Mouse (Mus musculus): ENCODE results near the gene Hspd1. TPM values are rescaled to one million over a fixed set of nuclear protein-coding genes. Genes with fewer than 3 reads are reported as not detected.
"Not testable (repeated sequence)": the region's sequence is repeated elsewhere in the genome, so short reads cannot be mapped to it uniquely, and the experiment has no call there.

The Hspd1 gene
- total RNA-seq (2021): 100 to 1,000 TPM; 172 TPM
- long read RNA-seq, experiment 1, transcript Hspd1-201 (12 exons, 2,423 nt): major isoform, 151 of 275 reads
- long read RNA-seq, experiment 1, partial matches to known transcripts: 11 of 275 reads
- long read RNA-seq, experiment 1, other reads (novel, unspliced or antisense): 113 of 275 reads
- long read RNA-seq, experiment 2, transcript Hspd1-201 (12 exons, 2,423 nt): major isoform, 136 of 226 reads
- long read RNA-seq, experiment 2, partial matches to known transcripts: 9 of 226 reads
- long read RNA-seq, experiment 2, other reads (novel, unspliced or antisense): 81 of 226 reads

DNA sequence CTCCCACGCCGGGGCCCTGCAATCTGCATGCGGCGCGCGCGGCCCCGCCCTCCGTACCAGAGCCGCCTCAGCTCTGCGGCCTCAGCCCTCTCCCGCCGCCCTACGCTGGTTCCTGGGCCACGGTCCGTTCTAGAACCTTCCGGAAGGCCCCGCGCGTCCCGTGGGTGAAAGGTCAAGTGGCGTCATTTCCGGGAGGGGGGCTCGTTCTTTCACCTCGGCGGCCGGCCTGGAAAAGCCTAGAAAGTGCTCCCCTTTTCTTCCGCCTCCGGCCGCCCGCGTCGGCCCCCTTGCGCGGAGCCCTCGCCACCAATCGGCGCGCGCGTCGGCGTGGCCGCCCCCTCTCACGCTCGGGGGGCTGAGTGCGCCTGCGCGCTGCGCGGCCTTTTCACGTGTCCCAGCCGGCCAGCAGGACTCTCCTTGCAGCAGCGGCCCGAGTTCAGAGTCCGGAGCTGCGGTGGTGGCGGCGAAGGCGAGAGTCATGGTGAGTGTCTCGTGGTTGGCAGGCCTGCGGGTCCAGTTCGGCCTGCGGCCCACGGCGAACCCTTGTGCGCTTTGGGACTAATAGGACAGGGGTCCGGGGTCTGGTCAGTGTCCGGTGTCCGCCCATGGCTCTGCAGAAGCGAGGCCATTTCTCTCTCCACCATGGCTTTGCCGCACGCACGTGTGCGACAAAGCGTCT is at the start of gene Hspd1, which contains the start of gene Hspe1:
Hspd1 (minus strand) TSS at position 312 of the 679 bp plus-strand sequence.
Hspe1 (plus strand) TSS at position 201 of the 679 bp plus-strand sequence.
- intact Hi-C loops (cut with DNase I): loop anchor here (2.0 kb wide), 1 partner anchor 43 kb away; the partner anchor contains the start of gene Mob4
- peak; percentile 98 for DNase-seq (ENCODE audit: low spot score in 2 of 2)

DNA sequence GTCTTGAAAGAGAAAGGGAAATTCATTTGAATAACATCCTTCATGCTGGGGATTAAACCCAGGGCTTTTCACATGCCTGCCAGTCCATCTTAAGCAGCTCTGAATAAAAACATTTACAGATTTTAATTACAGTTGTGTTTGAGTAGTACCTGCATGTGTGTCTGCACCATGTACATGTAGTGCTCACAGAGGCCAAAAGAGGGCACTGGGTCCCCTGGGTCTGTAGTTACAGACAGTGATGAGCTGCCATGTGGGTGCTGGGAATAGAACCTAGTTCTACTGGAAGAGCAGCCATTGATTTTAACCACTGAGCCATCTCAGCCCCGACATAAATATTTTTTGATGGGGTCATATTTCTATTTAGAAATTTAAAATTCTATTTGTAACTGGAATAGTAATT is 47.8 kb upstream of the Hspd1 start:
- intact Hi-C loops (cut with DNase I): no loop called here
- DNase-seq (ENCODE audit: low spot score in 2 of 2): no peak

DNA sequence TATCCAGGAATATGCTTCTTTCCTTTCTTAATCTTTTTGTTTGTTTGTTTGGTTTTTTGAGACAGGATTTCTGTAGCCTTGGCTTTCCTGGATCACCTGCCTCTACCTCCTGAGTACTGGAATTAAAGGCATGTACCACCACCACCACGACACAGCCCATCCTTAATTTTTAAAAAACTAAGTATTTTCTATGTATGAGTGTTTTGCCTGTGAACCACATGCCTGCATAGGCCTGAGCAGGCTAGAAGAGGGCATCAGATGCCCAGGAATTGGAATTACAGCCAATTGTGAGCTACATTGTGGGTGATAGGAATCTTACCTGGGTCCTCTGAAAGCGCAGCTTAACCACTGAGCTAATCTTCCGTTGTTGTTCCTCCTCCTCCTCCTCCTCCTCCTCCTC is 46.3 kb upstream of the Hspd1 start:
- intact Hi-C loops (cut with DNase I): no loop called here

DNA sequence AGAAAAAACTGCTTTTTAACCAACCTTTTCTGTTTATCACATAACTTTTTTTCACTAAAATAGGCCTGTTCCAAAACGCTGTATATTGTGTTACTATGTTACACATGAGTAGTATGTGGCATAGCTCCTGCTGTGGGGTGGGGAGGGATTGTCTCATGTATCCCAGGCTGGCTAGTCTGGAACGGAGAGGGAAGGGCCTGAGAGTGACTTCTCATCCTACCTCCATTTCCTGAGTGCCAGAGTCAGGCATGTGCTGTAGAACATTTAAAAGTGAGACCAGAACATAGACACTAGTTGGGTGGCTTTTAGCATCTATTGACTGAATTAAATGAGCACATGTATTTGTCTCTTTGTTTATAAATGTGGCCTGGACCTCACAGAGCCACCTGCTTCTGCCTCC is 45.1 kb upstream of the Hspd1 start:
- intact Hi-C loops (cut with DNase I): no loop called here
- DNase-seq (ENCODE audit: low spot score in 2 of 2): no peak

More for the DNA sequence above, 46.3 kb upstream of the Hspd1 start:
- DNase-seq (ENCODE audit: low spot score in 2 of 2): no peak

DNA sequence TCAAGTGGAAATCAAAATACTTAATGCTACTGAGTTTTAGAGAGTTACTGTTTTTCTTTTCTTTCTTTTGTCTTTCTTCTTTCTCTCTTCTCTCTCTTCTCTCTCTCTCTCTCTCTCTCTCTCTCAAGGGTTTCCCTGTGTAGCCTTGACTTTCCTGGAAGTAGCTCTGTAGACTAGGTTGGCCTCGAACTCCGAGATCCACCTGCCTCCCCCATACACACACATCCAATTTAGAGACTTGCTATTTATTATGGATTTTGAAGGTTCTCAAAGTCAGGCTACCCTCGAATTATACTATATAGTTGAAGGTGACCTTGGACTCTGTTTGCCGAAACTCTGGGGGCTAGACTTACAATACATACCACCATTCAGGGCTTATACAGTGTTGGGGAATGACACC is 44.3 kb upstream of the Hspd1 start:
- intact Hi-C loops (cut with DNase I): no loop called here

DNA sequence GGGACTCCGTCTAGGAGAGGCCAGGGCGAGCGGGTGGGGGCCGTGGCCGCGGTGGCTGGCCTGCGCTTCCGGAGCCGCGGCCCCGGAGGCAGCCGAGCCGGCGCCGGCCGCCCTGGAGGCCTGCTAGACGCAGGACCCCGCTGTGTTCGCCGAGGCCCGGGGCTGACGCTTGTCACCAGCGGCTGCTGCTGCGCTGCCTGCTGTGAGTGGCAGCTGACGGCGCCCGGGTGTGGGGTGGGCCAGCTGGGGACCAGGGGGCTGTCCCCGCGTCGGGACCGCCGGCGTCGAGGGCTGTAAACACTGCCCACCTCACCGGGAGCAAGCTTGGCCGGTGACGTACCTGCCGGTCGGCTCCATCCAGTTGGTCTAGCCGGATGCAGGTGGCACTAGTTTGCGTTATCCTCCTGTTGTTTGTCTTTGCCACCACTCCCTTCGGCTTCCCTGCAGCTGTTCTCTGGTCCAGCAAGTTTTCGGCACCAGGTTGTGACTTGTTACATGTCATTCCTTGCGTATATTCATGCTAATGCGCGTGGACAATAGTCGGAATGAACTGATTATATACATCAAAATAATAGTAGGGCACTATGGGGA is 43.5 kb upstream of the Hspd1 start:
- peak in 1 of 2 experiments; percentile 33 for DNase-seq (ENCODE audit: low spot score in 2 of 2)
- intact Hi-C loops (cut with DNase I): loop anchor here (2.0 kb wide), 2 partner anchors 43 to 79 kb away; partner anchors contain the start of genes Coq10b, Hspd1 and Hspe1

More for the DNA sequence above, 44.3 kb upstream of the Hspd1 start:
- no peak for DNase-seq (ENCODE audit: low spot score in 2 of 2)

DNA sequence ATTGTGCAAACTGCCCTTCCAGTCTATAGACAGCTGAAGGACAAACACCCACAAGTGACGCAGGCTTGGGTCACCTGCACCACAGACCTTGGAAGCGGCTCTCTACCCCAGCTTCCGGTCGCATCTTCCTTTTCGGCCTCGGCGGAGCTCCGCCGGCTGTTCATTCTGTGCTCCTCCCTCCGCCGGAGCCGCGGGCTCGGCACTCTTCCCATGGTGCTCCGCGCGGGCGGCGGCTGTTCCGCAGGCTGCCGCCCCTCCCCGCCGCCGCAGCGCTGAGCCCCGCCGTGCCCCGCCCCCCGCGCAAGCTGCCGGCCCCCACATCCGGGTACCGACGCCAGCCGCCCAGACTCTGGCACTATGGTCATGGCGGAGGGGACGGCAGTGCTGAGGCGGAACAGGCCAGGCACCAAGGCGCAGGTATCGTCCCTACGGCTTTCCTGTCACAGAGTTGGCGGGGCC is 42.9 kb upstream of the Hspd1 start, which contains the start of gene Mob4:
Mob4 (plus strand) TSS at position 289 of the 459 bp plus-strand sequence.
- intact Hi-C loops (cut with DNase I): loop anchor here (2.0 kb wide), 2 partner anchors 42 to 78 kb away; partner anchors contain the start of genes Coq10b, Hspd1 and Hspe1
- peak; percentile 91 to 93 for DNase-seq (ENCODE audit: low spot score in 2 of 2)

DNA sequence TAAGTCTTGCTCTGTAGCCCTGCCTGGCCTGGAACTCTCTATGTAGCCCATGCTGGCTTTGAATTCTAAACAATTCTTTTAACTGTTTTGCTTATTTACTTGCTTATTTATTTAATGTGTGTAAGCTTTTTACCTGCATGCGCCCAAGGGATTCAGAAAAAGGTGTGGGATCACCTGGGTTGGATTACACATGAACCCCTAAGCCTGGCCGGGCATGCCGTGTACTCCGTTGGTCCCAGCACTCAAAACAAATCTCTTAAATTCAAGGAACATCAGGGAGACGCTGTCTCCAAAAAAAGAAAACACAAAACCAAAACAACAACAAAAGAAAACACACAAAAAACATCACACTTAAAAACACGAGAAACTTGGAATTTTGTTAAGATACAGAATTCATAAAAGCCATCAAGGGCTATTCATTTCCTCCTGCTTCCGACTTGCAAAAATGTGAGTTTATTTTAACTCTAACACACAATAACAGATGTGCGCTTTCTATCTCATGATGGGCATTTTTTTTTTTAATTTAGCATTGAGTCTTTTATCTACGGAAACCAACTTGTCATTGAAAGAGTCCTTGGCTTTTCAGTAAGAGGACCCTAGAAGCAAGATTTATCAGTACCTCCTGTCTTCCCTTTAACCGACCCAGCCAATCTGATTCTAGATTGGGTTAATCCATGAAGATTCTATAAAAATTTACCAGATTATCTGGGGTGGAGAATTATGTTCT is 42.3 kb upstream of the Hspd1 start:
- DNase-seq (ENCODE audit: low spot score in 2 of 2): no peak
- intact Hi-C loops (cut with DNase I): loop anchor here (2.0 kb wide), 2 partner anchors 42 to 78 kb away; partner anchors contain the start of genes Coq10b, Hspd1 and Hspe1

DNA sequence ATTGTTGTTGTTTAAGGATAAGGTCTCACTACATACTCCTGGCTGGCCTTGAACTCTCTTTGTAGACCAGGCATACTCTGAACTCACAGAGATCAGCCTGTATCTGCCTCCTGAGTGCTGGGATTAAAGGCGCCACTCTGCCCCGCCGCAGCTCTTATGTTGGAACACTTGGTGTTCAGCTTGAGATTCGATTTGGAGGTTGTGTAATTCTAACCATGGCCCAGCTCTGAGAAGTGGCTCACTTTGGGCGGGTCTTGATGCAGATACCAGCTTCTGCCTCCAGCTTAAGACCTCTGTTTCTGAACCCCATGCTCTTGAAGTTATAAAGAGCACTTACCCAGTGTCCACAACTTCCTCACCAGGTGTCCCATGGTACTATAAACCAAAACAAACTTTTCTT is 41.7 kb upstream of the Hspd1 start:
- intact Hi-C loops (cut with DNase I): loop anchor here (2.0 kb wide), 2 partner anchors 41 to 77 kb away; partner anchors contain the start of genes Coq10b, Hspd1 and Hspe1

DNA sequence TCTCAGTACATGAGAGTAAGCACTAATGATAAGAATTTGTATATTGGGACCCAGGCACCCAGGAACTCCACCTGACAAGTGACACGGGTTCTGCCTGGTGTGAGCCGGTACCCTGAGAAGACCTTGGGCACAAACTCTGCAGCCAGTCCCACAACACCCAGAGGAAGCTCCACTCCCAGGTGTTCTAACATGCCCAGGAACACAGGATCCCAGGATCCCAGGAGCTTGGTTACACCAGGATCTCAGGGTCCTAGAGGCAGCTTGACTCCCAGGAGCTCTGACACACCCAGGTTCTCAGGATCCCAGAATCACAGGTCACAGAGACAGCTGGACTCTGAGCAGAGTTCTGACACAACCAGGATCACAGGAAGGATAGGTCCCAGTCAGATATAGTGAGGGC is 36.1 kb upstream of the Hspd1 start:
- intact Hi-C loops (cut with DNase I): not testable (repeated sequence)

More for the DNA sequence above, 41.7 kb upstream of the Hspd1 start:
- no peak for DNase-seq (ENCODE audit: low spot score in 2 of 2)

DNA sequence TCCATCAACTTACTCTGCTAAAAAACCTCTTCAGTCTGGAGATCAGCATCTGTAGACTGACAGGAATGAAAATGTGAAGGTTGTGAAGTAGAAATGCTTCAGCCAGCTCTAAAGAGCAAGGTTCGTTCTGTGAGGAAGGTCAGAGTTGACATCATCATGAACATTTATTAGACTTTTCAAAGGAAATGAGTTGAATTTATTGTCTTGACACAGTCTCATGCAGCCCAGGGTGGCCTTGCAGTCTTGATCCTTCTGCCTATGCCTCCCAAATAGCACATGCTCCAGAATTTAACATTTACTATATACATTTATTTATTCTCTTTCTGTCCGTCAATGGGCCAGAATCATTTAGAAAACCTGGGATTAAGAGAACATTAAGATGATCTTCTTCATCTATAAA is 35.5 kb upstream of the Hspd1 start:
- intact Hi-C loops (cut with DNase I): no loop called here
- DNase-seq (ENCODE audit: low spot score in 2 of 2): no peak

More for the DNA sequence above, 36.1 kb upstream of the Hspd1 start:
- not testable (repeated sequence) for DNase-seq (ENCODE audit: low spot score in 2 of 2)

DNA sequence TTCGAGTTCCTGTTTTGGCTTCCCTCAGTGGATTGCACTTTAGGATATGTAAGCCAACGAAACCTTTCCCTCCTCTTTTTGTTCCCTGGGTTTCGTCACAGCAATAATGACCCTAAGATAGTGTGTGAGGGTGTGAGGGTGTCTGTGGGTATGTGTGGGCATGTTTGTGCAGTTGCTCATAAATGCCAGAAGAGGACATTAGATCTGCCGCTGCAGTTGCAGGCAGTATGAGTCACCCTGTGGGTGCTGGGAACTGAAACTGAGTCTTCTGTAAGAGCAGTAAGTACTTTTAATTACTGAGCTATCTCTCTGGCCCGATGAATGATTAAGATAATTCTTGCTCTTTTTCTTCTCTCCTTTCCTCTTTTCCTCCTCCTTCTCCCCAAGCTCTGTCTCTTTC is 35.0 kb upstream of the Hspd1 start:
- intact Hi-C loops (cut with DNase I): no loop called here
- no peak for DNase-seq (ENCODE audit: low spot score in 2 of 2)

DNA sequence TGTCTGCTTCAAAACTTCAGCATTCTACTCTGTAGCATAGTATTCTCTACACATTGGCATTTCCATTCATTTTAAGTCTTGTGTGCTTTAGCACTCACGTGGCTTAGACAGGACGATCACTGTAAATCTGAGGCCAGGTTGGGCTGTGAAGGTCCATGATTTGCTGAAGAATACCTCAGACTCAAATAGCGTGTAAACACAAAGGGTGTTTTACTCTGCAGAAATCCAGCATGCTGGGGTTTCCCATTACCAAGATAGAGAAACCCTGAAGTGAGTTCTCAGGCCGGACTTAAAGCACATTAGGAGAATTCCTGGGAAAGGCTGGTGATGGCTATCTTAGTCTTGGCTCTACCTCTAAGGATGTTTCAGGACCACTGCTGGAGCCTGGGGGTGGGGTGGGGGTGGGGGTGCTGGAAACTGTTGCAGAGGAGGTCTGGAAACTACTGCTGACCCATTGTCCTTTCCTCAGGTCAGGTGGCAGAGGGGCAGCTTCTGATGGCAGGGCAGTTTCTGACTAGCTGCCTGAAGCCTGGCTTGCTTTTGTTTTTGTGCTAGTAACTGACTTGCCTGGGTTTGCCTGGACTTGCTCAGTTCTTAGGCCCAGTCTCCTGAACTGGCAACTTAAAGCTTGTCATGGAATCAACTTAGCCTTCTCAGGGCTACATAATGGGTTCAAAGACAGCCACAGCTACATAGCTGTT is 21.2 kb upstream of the Hspd1 start:
- intact Hi-C loops (cut with DNase I): no loop called here
- DNase-seq (ENCODE audit: low spot score in 2 of 2): no peak

DNA sequence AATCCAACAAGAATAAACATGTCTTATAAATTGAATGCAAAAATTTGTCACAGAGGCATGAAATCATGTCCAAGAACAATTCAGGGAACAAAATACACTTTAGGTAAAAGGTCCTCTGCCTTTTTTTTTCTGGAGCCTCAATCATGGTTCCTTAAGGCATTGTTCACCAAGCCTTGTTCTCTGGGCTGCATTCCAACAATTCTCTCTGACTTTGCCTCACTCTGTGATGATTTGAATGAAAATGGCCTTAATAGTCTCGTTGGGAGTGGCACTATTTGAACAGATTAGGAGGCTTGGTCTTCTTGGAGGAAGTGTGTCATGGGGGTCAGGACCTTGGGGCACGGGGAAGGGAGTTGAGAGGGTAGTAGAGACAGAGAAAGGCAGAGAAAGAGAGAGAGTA is 20.4 kb upstream of the Hspd1 start:
- intact Hi-C loops (cut with DNase I): no loop called here

DNA sequence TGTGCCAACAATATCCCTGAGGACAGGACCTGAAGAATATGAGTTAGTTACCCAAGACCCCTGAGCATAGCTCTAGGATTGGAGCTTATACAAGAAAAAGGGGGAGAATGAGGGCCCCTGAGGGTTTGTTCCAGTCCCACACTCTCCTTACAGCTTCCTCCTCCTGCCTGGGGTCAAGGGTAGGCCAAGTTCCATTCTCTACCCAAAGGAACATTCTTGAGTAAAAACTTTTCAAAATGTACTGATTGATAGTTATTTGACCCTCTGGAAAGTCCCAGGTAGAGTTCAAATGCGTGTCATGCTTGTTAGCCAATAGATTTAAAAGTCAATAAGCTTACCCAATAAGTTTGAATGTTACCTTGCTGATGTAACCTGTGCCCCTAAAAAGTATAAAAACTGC is 19.6 kb upstream of the Hspd1 start:
- intact Hi-C loops (cut with DNase I): no loop called here
- no peak for DNase-seq (ENCODE audit: low spot score in 2 of 2)

More for the DNA sequence above, 20.4 kb upstream of the Hspd1 start:
- DNase-seq (ENCODE audit: low spot score in 2 of 2): no peak

DNA sequence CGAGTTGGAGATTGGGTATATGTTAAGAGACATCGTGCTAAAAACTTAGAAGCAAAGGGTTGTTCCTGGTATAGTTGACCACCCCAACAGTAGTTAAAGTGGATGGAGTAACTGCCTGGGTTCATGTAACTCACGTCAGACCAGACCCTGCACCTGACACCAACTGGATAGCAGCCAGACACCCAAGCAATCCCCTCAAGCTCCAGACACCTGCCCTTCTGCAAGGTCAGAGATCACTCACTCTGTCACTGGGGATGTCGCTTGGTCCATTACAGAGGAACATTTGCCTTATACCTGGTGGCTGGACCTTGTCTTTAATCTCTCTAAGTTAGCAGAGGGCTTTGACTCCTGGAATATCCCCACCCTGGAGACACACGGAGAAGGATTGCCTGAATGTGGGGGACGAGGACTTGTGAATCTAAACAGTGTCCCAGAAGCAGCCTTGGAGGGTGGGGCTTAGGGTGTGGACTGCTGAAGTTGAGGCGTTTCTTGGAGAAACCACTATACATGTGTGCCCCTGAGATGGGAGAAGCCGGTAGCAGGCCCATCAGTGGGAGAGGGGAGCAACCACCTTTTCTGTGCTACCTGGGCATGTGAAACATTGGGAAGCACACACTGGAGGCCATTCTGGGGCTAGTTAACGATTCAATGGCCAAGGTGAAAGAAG is 19.0 kb upstream of the Hspd1 start:
- intact Hi-C loops (cut with DNase I): no loop called here

DNA sequence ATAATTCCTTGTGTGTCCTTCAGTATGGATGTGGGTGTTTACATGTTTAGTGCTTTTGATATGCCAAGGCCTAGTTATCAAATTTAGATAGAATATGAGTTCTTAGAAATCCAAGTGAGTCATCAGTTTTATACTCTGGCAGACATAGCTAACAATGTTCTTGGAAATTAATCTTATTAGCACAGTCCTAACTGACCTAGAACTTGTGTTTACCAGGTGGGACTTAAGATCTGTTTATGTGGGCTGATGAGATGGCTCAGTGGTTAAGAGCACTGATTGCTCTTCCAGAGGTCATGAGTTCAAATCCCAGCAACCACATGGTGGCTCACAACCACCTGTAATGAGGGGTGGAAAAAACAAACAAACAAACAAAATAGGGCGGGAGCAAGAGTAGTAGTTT is 4.4 kb upstream of the Hspd1 start:
- no peak for DNase-seq (ENCODE audit: low spot score in 2 of 2)
- intact Hi-C loops (cut with DNase I): no loop called here

More for the DNA sequence above, 19.0 kb upstream of the Hspd1 start:
- DNase-seq (ENCODE audit: low spot score in 2 of 2): no peak

DNA sequence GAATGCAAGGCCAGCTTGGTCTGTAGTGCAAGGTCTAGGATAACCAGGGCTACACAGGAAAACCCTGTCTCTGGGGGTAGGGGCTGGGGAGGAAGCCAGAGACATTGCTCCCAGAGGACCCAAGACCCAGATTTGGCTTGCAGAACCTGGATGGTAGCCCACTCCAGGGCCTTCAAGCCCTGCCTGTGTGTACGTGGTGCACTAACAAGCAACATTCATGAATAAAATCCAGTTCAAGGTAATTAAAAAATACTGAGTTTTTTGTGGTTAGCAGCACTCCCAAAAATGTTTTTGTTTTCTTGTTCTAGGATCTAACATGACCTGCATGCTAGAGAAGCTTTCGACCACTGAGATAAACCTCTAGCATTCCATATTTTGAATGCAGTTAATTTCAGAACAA is 4.0 kb upstream of the Hspd1 start:
- intact Hi-C loops (cut with DNase I): no loop called here
- no peak for DNase-seq (ENCODE audit: low spot score in 2 of 2)
